Mouse (Mus musculus): ENCODE measurements around the gene Ramp2. TPM values are rescaled to one million over a fixed set of nuclear protein-coding genes. Genes with fewer than 3 reads are reported as not detected.

Ramp2 gene
- polyA plus RNA-seq, 1 experiment from 2014 or later, result 117 TPM

GRCm38 (mm10) chr11:101262272-101262967 lies 16.6 kb downstream of the Ramp2 start:
- H3K36me3 ChIP-seq (replicated peaks; ENCODE audit: control insufficient read depth, insufficient read depth), result 0 out of 2 replicates have a peak, but pooled peaks cover 8% of the 10 kb centered on the region
- peak overlapping the region; percentile 24 for H3K4me2 ChIP-seq (replicated peaks)
- peak overlapping the region; percentile 9; the same call in 1 of the 2 replicates for H3K4me3 ChIP-seq (replicated peaks; ENCODE audit: low read length)
- 2% methylated on average over 24 of the region's 24 CpGs for WGBS
- H3K27me3 ChIP-seq (ENCODE audit: control insufficient read depth, insufficient read depth, low read length), result peaks cover 54% of the 10 kb centered on the region
- no peak for DNase-seq (ENCODE audit: low spot score)
- H3K9ac ChIP-seq, result no peak overlapping the region
- peaks cover 33% of the 10 kb centered on the region; the same call in 1 of the 2 replicates for H3K4me1 ChIP-seq (replicated peaks; ENCODE audit: control insufficient read depth, insufficient read depth, low read length)
- H3K9me3 ChIP-seq (ENCODE audit: control insufficient read depth, low read length), result no peaks in the 10 kb centered on the region
- no peak for ATAC-seq (ENCODE audit: low FRiP score)
- no peak overlapping the region for H3K27ac ChIP-seq

GRCm38 (mm10) chr11:101263138-101263988 lies 17.5 kb downstream of the Ramp2 start:
- Histone ChIP-seq H3K27ac (no peak overlapping the region), H3K36me3 (replicated peaks; ENCODE audit: control insufficient read depth, insufficient read depth) (0 out of 2 replicates have a peak, but pooled peaks cover 7% of the 10 kb centered on the region), H3K4me2 (replicated peaks) (no peak overlapping the region), H3K9ac (no peak overlapping the region), H3K9me3 (ENCODE audit: control insufficient read depth, low read length) (no peaks in the 10 kb centered on the region), H3K4me1 (replicated peaks; ENCODE audit: control insufficient read depth, insufficient read depth, low read length) (peaks cover 33% of the 10 kb centered on the region; the same call in 1 of the 2 replicates), H3K27me3 (ENCODE audit: control insufficient read depth, insufficient read depth, low read length) (peaks cover 54% of the 10 kb centered on the region), H3K4me3 (replicated peaks; ENCODE audit: low read length) (0 out of 2 replicates have a peak overlapping the region, but pooled peaks have one; percentile 4)
- DNase-seq (ENCODE audit: low spot score), result no peak
- no peak for ATAC-seq (ENCODE audit: low FRiP score)
- WGBS, result 3% methylated on average over 32 of the region's 32 CpGs

GRCm38 (mm10) chr11:101263989-101264280 lies 18.1 kb downstream of the Ramp2 start:
- H3K27me3 ChIP-seq (ENCODE audit: control insufficient read depth, insufficient read depth, low read length), result peaks cover 54% of the 10 kb centered on the region
- H3K4me3 ChIP-seq (replicated peaks; ENCODE audit: low read length), result 0 out of 2 replicates have a peak overlapping the region, but pooled peaks have one; percentile 4
- H3K4me2 ChIP-seq (replicated peaks), result no peak overlapping the region
- DNase-seq (ENCODE audit: low spot score) (no peak), ATAC-seq (ENCODE audit: low FRiP score) (no peak)
- WGBS, result 6% methylated on average over 3 of the region's 3 CpGs
- peaks cover 33% of the 10 kb centered on the region; the same call in 1 of the 2 replicates for H3K4me1 ChIP-seq (replicated peaks; ENCODE audit: control insufficient read depth, insufficient read depth, low read length)
- H3K36me3 ChIP-seq (replicated peaks; ENCODE audit: control insufficient read depth, insufficient read depth), result 0 out of 2 replicates have a peak, but pooled peaks cover 4% of the 10 kb centered on the region
- H3K27ac ChIP-seq, result no peak overlapping the region
- H3K9ac ChIP-seq, result no peak overlapping the region
- no peaks in the 10 kb centered on the region for H3K9me3 ChIP-seq (ENCODE audit: control insufficient read depth, low read length)

- DNase-seq (ENCODE audit: low spot score), result no peak
- H3K36me3 ChIP-seq (replicated peaks; ENCODE audit: control insufficient read depth, insufficient read depth), result no peaks in the 10 kb centered on the region
- H3K4me3 ChIP-seq (replicated peaks; ENCODE audit: low read length), result peak overlapping the region; percentile 25
- no peak for ATAC-seq (ENCODE audit: low FRiP score)
- no peak overlapping the region for H3K27ac ChIP-seq
- WGBS, result 2% methylated on average over 31 of the region's 31 CpGs
- H3K27me3 ChIP-seq (ENCODE audit: control insufficient read depth, insufficient read depth, low read length), result peaks cover 49% of the 10 kb centered on the region
- H3K9me3 ChIP-seq (ENCODE audit: control insufficient read depth, low read length), result no peaks in the 10 kb centered on the region
- peak overlapping the region; percentile 44 for H3K9ac ChIP-seq
- peak overlapping the region; percentile 46 for H3K4me2 ChIP-seq (replicated peaks)
- peaks cover 27% of the 10 kb centered on the region; the same call in 1 of the 2 replicates for H3K4me1 ChIP-seq (replicated peaks; ENCODE audit: control insufficient read depth, insufficient read depth, low read length)
These were observed 19.2 kb downstream of the Ramp2 start for GRCm38 (mm10) chr11:101264954-101265471.

- ATAC-seq (ENCODE audit: low FRiP score) (no peak), DNase-seq (ENCODE audit: low spot score) (no peak)
- Histone ChIP-seq H3K27ac (no peak overlapping the region), H3K9ac (no peak overlapping the region), H3K4me2 (replicated peaks) (peak overlapping the region; percentile 46), H3K9me3 (ENCODE audit: control insufficient read depth, low read length) (no peaks in the 10 kb centered on the region), H3K4me3 (replicated peaks; ENCODE audit: low read length) (peak overlapping the region; percentile 25; the same call in 1 of the 2 replicates), H3K4me1 (replicated peaks; ENCODE audit: control insufficient read depth, insufficient read depth, low read length) (peaks cover 19% of the 10 kb centered on the region; the same call in 1 of the 2 replicates), H3K27me3 (ENCODE audit: control insufficient read depth, insufficient read depth, low read length) (peaks cover 45% of the 10 kb centered on the region), H3K36me3 (replicated peaks; ENCODE audit: control insufficient read depth, insufficient read depth) (no peaks in the 10 kb centered on the region)
- WGBS, result 18% methylated on average over 6 of the region's 6 CpGs
These were observed 20.1 kb downstream of the Ramp2 start for GRCm38 (mm10) chr11:101265906-101266305.

- ATAC-seq (ENCODE audit: low FRiP score), result no peak
- Histone ChIP-seq H3K4me3 (replicated peaks; ENCODE audit: low read length) (no peak overlapping the region), H3K9ac (0 out of 2 replicates have a peak overlapping the region, but pooled peaks have one; percentile 26), H3K4me2 (replicated peaks) (no peak overlapping the region), H3K27me3 (ENCODE audit: control insufficient read depth, insufficient read depth, low read length) (peaks cover 11% of the 10 kb centered on the region), H3K9me3 (ENCODE audit: control insufficient read depth, low read length) (no peaks in the 10 kb centered on the region), H3K36me3 (replicated peaks; ENCODE audit: control insufficient read depth, insufficient read depth) (no peaks in the 10 kb centered on the region), H3K4me1 (replicated peaks; ENCODE audit: control insufficient read depth, insufficient read depth, low read length) (0 out of 2 replicates have a peak, but pooled peaks cover 7% of the 10 kb centered on the region), H3K27ac (no peak overlapping the region)
- DNase-seq (ENCODE audit: low spot score), result peak; percentile 40
- 41% methylated on average over 10 of the region's 10 CpGs for WGBS
These were observed 23.8 kb downstream of the Ramp2 start for GRCm38 (mm10) chr11:101269577-101270116.

- WGBS, result 84% methylated on average over 3 of the region's 3 CpGs
- Histone ChIP-seq H3K9ac (no peak overlapping the region), H3K27me3 (ENCODE audit: control insufficient read depth, insufficient read depth, low read length) (no peaks in the 10 kb centered on the region), H3K9me3 (ENCODE audit: control insufficient read depth, low read length) (no peaks in the 10 kb centered on the region), H3K4me3 (replicated peaks; ENCODE audit: low read length) (no peak overlapping the region), H3K4me1 (replicated peaks; ENCODE audit: control insufficient read depth, insufficient read depth, low read length) (peaks cover 3% of the 10 kb centered on the region), H3K27ac (no peak overlapping the region), H3K4me2 (replicated peaks) (no peak overlapping the region), H3K36me3 (replicated peaks; ENCODE audit: control insufficient read depth, insufficient read depth) (no peaks in the 10 kb centered on the region)
- ATAC-seq (ENCODE audit: low FRiP score) (no peak), DNase-seq (ENCODE audit: low spot score) (no peak)
These were observed 26.6 kb downstream of the Ramp2 start for GRCm38 (mm10) chr11:101272446-101272845.

GRCm38 (mm10) chr11:101275309-101275708 lies 29.5 kb downstream of the Ramp2 start:
- 79% methylated on average over 4 of the region's 4 CpGs for WGBS
- no peak overlapping the region for H3K9ac ChIP-seq
- ATAC-seq (ENCODE audit: low FRiP score) (no peak), DNase-seq (ENCODE audit: low spot score) (no peak)
- no peaks in the 10 kb centered on the region for H3K27me3 ChIP-seq (ENCODE audit: control insufficient read depth, insufficient read depth, low read length)
- no peak overlapping the region for H3K27ac ChIP-seq
- no peak overlapping the region for H3K4me2 ChIP-seq (replicated peaks)
- no peak overlapping the region for H3K4me3 ChIP-seq (replicated peaks; ENCODE audit: low read length)
- no peaks in the 10 kb centered on the region for H3K36me3 ChIP-seq (replicated peaks; ENCODE audit: control insufficient read depth, insufficient read depth)
- H3K9me3 ChIP-seq (ENCODE audit: control insufficient read depth, low read length), result no peaks in the 10 kb centered on the region
- H3K4me1 ChIP-seq (replicated peaks; ENCODE audit: control insufficient read depth, insufficient read depth, low read length), result peaks cover 13% of the 10 kb centered on the region
